Mouse (Mus musculus): Measurements from ENCODE around the gene Nobox.

DNA sequence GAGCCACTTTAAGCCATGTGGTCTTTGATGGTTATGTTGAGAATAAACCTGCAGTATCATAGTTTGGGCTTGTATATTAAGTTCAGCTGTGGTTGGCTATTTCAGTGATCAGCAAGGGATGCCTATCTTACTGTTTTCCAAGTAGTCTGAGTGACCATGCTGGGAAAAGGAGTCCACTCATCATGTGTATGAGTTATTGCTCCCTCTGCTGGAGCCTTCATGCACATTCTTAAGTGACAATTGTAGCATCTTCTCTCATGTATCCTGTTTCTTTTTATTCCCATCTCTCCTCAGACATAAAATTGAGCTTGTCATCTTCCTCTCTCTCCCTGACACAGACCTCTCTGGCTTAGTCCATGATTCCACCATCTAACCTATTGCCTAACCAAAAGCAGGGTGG, 31.1 kb downstream of the Nobox start:
- TF ChIP-seq POLR2A (IDR thresholded peaks at IDR 0.05; ENCODE audit: control insufficient read depth, low read depth, low read length) (no peak), CTCF (IDR thresholded peaks at IDR 0.05; ENCODE audit: control insufficient read depth, insufficient read depth, insufficient replicate concordance, low read depth, low read length) (no peak)
